Mouse (Mus musculus) lung, embryonic 15.5 days (tissue): ENCODE measurements at regions not wholly inside any gene's neighbourhood (a gene's known extent, or its start where the extent isn't known, plus 50 kb on each side); places are given as distances from the start of the nearest gene placed in this dataset.
A peak's percentile ranks its signal among the peaks of the same experiment; 100 is the strongest.

Source experiments
- ATAC-seq: fragments of 200-750 bp; cut with Nextera tagmentation; 2 replicates; pipeline ENCODE4 v1.8.0; 2017; ENCODE audit warnings: moderate number of reproducible peaks, borderline replicate concordance; ENCODE audit not compliant: low FRiP score, low TSS enrichment; ENCODE audit errors: extremely low read depth
- H3K27ac ChIP-seq: fragments of 300-500 bp; sonication (generic); 2 replicates; pipeline ENCODE4 v1.5.1; 2015; ENCODE audit warnings: moderate library complexity, mild to moderate bottlenecking, inconsistent platforms
- H3K27me3 ChIP-seq: fragments of 300-500 bp; sonication (generic); 2 replicates; pipeline ENCODE4 v1.6.1; 2015; ENCODE audit warnings: inconsistent platforms
- H3K36me3 ChIP-seq: fragments of 300-500 bp; sonication (generic); 2 replicates; pipeline ENCODE4 v1.6.1; 2015; ENCODE audit warnings: inconsistent platforms
- H3K4me1 ChIP-seq: fragments of 300-500 bp; sonication (generic); 2 replicates; pipeline ENCODE4 v1.6.1; 2015; ENCODE audit warnings: inconsistent platforms
- H3K4me2 ChIP-seq: fragments of 300-500 bp; sonication (generic); 2 replicates; pipeline ENCODE4 v1.6.1; 2015; ENCODE audit warnings: inconsistent platforms, mild to moderate bottlenecking, moderate library complexity
- H3K4me3 ChIP-seq: fragments of 300-500 bp; sonication (generic); 2 replicates; pipeline ENCODE4 v1.5.1; 2015; ENCODE audit warnings: mild to moderate bottlenecking, inconsistent platforms
- H3K9ac ChIP-seq: fragments of 300-500 bp; sonication (generic); 2 replicates; pipeline ENCODE4 v1.6.1; 2015; ENCODE audit warnings: inconsistent platforms
- H3K9me3 ChIP-seq: fragments of 300-500 bp; sonication (generic); 2 replicates; pipeline ENCODE4 v1.6.1; 2016; ENCODE audit warnings: inconsistent platforms
- WGBS: fragments of 180-500 bp; shearing (Covaris S2); methylation state at CpG from one replicate; pipeline ENCODE4 v1.1.7; 2015; 5-methylcytosine and 5-hydroxymethylcytosine counted together

DNA sequence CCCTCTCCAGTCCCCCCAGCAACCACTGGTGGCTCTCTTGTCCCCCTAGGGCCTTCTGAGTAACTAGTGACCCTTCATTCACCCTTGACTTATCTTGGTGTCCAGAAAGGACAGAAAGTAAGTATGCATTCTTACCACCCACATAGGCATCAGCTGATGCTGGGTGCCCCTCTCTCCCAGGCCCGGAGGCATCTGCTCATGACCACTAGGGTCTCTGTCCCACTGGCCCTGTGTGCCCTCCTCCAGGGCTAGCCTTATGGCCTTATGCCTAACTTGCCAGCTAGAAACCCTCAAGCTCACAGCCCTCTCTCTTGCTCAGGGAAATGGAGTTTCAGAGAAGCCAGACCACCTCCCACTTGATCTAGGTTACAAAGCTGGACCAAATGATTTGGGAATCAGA is 89.2 kb upstream of the Unc5b start:
- H3K4me3 ChIP-seq: no peak overlapping the region
- H3K27ac ChIP-seq: no peak overlapping the region
- no peak for ATAC-seq
- no peak overlapping the region for H3K4me2 ChIP-seq
- H3K27me3 ChIP-seq: no peaks in the 10 kb centered on the region
- H3K4me1 ChIP-seq: no peaks in the 10 kb centered on the region
- WGBS: 75% methylated on average over 1 of the region's 1 CpGs
- no peaks in the 10 kb centered on the region for H3K36me3 ChIP-seq
- H3K9ac ChIP-seq: no peak overlapping the region
- H3K9me3 ChIP-seq: no peaks in the 10 kb centered on the region

GRCm38 (mm10) chr10:60918020-60918419 is 86.6 kb upstream of the Unc5b start:
- no peaks in the 10 kb centered on the region for H3K9me3 ChIP-seq
- H3K4me2 ChIP-seq: no peak overlapping the region
- H3K36me3 ChIP-seq: no peaks in the 10 kb centered on the region
- H3K9ac ChIP-seq: no peak overlapping the region
- WGBS: 32% methylated on average over 8 of the region's 8 CpGs
- H3K27ac ChIP-seq: no peak overlapping the region
- no peaks in the 10 kb centered on the region for H3K4me1 ChIP-seq
- no peak overlapping the region for H3K4me3 ChIP-seq
- H3K27me3 ChIP-seq: no peaks in the 10 kb centered on the region
- no peak for ATAC-seq

DNA sequence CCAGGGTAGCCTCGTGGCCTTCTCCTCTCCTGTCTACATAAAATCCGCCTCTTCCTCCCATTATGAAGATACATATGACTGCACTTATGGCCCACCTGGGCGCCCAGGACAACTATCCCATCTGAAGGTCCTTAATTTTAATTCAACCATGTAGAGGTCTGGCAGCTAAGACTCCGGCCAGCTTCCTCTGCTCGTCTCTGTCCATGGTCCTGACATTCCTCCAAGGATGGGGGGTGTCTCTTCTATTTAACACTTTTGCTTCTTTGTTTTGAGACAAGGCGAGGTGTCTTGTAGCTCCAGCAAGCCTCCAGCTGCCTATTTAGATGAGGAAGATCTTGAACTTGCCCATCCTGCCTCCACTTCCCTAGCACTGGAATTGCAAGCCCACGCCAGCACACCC is 83.0 kb upstream of the Unc5b start:
- Histone ChIP-seq H3K4me2 (no peak overlapping the region), H3K27ac (no peak overlapping the region), H3K27me3 (no peaks in the 10 kb centered on the region), H3K9me3 (no peaks in the 10 kb centered on the region), H3K4me3 (no peak overlapping the region), H3K4me1 (no peaks in the 10 kb centered on the region), H3K36me3 (no peaks in the 10 kb centered on the region), H3K9ac (no peak overlapping the region)
- 18% methylated on average over 7 of the region's 7 CpGs for WGBS
- no peak for ATAC-seq

- Histone ChIP-seq H3K4me2 (no peak overlapping the region), H3K27me3 (no peaks in the 10 kb centered on the region), H3K4me3 (no peak overlapping the region), H3K27ac (no peak overlapping the region), H3K36me3 (no peaks in the 10 kb centered on the region), H3K9me3 (no peaks in the 10 kb centered on the region), H3K4me1 (no peaks in the 10 kb centered on the region), H3K9ac (no peak overlapping the region)
- ATAC-seq: no peak
- 77% methylated on average over 11 of the region's 11 CpGs for WGBS
These were observed 82.1 kb upstream of the Unc5b start for GRCm38 (mm10) chr10:60913456-60913900.

DNA sequence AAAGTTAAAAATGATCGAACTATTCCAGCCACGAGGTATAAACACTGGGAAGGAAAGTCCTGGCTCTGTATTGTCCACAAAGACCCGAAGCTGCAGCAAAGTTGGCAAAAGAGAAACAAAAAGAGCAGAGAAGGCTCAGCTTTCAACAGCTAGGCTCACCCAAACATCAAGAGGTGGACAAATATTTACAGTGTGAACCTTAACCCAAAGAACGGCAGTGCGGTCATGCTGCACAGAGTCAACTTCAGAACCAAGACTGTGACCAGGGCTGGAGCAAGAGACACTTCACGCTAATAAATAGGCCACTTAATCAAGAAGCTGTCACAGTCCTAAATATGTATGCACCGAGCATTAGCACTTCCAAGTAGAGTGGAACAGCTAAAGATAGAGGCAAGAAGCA is 73.0 kb upstream of the Unc5b start:
- Histone ChIP-seq H3K4me2 (no peak overlapping the region), H3K27ac (no peak overlapping the region), H3K4me3 (no peak overlapping the region), H3K36me3 (no peaks in the 10 kb centered on the region), H3K9me3 (no peaks in the 10 kb centered on the region), H3K4me1 (no peaks in the 10 kb centered on the region), H3K9ac (no peak overlapping the region), H3K27me3 (no peaks in the 10 kb centered on the region)
- no peak for ATAC-seq
- 36% methylated on average over 7 of the region's 7 CpGs for WGBS

DNA sequence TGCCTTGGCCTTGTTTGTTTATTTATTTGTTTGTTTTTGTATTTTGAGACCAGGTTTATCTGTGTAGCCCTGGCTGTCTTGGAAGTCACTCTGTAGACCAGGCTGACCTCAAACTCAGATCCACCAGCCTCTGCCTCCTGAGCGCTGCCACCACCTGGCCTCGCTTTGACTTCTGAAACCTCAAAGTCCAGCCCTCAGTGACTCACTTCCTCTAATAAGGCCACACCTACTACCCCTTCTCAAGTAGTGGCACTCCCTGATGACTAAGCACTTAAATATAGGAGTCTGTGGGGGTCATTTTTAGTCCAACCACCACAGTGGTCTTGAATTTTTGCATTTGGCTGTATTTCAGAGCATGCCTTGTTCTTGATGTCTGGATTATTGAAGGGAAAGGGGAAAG is 69.6 kb upstream of the Unc5b start:
- WGBS: 75% methylated on average over 2 of the region's 2 CpGs
- ATAC-seq: no peak
- H3K4me3 ChIP-seq: no peak overlapping the region
- no peak overlapping the region for H3K4me2 ChIP-seq
- H3K27me3 ChIP-seq: no peaks in the 10 kb centered on the region
- H3K9me3 ChIP-seq: no peaks in the 10 kb centered on the region
- no peaks in the 10 kb centered on the region for H3K36me3 ChIP-seq
- no peaks in the 10 kb centered on the region for H3K4me1 ChIP-seq
- no peak overlapping the region for H3K27ac ChIP-seq
- H3K9ac ChIP-seq: no peak overlapping the region

DNA sequence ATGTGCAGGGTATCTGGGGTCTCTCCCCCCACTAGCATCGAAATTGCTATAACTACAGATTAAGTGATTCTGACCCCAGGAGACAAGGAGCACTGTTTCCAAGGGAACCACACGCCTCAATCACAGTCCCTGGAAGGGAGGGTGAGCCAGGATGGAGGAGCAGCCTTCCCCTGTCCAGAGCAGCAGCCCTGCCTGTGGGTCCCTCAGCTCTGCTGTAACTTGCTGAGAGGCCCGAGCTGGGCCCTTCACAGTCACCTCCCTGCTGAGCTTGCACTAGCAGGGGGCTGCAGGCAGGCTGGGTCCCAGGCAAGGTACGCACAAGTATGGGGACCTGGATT is 62.4 kb upstream of the Unc5b start:
- no peak overlapping the region for H3K4me2 ChIP-seq
- no peaks in the 10 kb centered on the region for H3K27me3 ChIP-seq
- 36% methylated on average over 4 of the region's 4 CpGs for WGBS
- no peaks in the 10 kb centered on the region for H3K9me3 ChIP-seq
- no peak for ATAC-seq
- peaks cover 24% of the 10 kb centered on the region for H3K4me1 ChIP-seq
- no peaks in the 10 kb centered on the region for H3K36me3 ChIP-seq
- H3K4me3 ChIP-seq: no peak overlapping the region
- no peak overlapping the region for H3K27ac ChIP-seq
- no peak overlapping the region for H3K9ac ChIP-seq

- H3K27me3 ChIP-seq: no peaks in the 10 kb centered on the region
- no peak overlapping the region for H3K27ac ChIP-seq
- WGBS: 50% methylated on average over 22 of the region's 22 CpGs
- no peak; the same call in 1 of the 2 replicates for ATAC-seq
- no peak overlapping the region for H3K9ac ChIP-seq
- no peaks in the 10 kb centered on the region for H3K36me3 ChIP-seq
- H3K4me1 ChIP-seq: peaks cover 25% of the 10 kb centered on the region
- no peak overlapping the region for H3K4me3 ChIP-seq
- H3K9me3 ChIP-seq: no peaks in the 10 kb centered on the region
- no peak overlapping the region for H3K4me2 ChIP-seq
These were observed 61.9 kb upstream of the Unc5b start for GRCm38 (mm10) chr10:60893130-60893809.

DNA sequence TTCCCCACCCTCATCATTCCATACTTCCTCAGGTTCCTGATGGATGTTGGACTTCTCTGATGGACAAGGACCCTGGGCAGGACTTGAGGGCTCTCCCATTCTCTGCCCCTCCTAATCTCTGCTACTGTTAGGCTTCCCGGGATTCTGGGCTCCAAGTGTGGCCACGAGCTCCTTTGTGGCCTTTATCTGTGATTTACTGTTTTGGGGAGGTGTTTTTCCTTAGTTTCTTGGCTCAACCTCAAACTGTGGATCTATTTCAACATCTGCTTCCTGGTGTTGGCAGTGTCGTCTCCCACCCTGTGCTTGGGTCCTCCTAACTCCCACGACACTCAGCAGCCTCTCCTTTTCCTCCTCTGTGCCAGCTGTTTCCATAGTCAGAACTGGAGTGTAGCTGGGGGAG is 61.3 kb upstream of the Unc5b start:
- ATAC-seq: peak; percentile 52
- no peak overlapping the region for H3K9ac ChIP-seq
- no peak overlapping the region for H3K4me2 ChIP-seq
- no peaks in the 10 kb centered on the region for H3K27me3 ChIP-seq
- no peaks in the 10 kb centered on the region for H3K9me3 ChIP-seq
- 17% methylated on average over 4 of the region's 4 CpGs for WGBS
- H3K27ac ChIP-seq: no peak overlapping the region
- no peaks in the 10 kb centered on the region for H3K36me3 ChIP-seq
- H3K4me3 ChIP-seq: no peak overlapping the region
- H3K4me1 ChIP-seq: peaks cover 25% of the 10 kb centered on the region

- no peak overlapping the region for H3K4me3 ChIP-seq
- no peaks in the 10 kb centered on the region for H3K9me3 ChIP-seq
- H3K4me1 ChIP-seq: peaks cover 25% of the 10 kb centered on the region
- no peaks in the 10 kb centered on the region for H3K36me3 ChIP-seq
- no peaks in the 10 kb centered on the region for H3K27me3 ChIP-seq
- no peak overlapping the region for H3K4me2 ChIP-seq
- no peak overlapping the region for H3K9ac ChIP-seq
- H3K27ac ChIP-seq: no peak overlapping the region
- WGBS: 65% methylated on average over 13 of the region's 13 CpGs
- no peak for ATAC-seq
These were observed 60.2 kb upstream of the Unc5b start for GRCm38 (mm10) chr10:60891476-60892170.

DNA sequence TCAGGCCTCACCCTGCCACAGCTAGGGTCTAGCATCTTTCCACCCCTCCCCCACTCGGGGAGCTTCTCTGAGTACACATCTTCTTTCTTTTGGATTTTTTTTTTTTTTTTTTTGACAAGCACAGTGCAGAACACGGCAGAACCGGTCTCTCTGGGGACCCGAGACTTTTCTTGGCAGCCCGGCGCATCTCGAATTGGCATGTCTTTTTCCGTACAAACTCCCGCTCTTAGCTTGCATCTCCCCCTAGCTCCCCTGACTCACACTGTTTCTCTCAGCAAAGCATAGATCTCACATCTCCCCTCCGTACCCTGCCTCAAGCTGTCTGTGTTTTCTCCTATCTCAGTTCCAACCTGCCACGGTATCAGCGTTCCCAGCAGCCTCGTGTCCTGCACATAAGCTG is 58.4 kb upstream of the Unc5b start:
- 73% methylated on average over 13 of the region's 13 CpGs for WGBS
- Histone ChIP-seq H3K9ac (no peak overlapping the region), H3K9me3 (no peaks in the 10 kb centered on the region), H3K4me1 (peaks cover 25% of the 10 kb centered on the region), H3K4me2 (no peak overlapping the region), H3K27ac (no peak overlapping the region), H3K27me3 (no peaks in the 10 kb centered on the region), H3K36me3 (no peaks in the 10 kb centered on the region), H3K4me3 (no peak overlapping the region)
- ATAC-seq: no peak

DNA sequence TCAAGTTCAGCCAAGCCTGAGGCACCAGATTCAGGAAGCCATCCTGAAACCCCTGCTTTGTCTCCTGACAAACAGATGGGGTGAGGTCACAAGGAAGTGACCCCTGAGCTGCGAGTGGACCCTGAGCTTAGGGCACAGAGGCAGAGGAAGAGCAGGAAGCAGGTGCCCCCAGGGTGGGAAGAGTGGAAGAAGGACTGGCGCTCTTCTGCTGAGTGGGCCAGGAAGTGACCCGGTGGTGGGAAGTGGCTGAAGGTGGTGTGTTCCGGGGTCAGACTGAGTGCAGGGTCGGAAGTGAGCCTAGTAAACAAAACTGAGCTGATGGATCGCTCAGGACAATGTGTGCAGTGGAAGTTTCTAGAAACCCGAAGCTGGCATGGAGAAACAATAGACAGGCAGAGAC is 57.2 kb upstream of the Unc5b start:
- H3K36me3 ChIP-seq: no peaks in the 10 kb centered on the region
- ATAC-seq: 0 out of 2 replicates have a peak, but pooled peaks have one; percentile 27
- 33% methylated on average over 7 of the region's 7 CpGs for WGBS
- no peak overlapping the region for H3K4me3 ChIP-seq
- no peaks in the 10 kb centered on the region for H3K27me3 ChIP-seq
- peak overlapping the region; percentile 20; the same call in 1 of the 2 replicates for H3K27ac ChIP-seq
- peaks cover 25% of the 10 kb centered on the region for H3K4me1 ChIP-seq
- H3K4me2 ChIP-seq: no peak overlapping the region
- H3K9ac ChIP-seq: no peak overlapping the region
- no peaks in the 10 kb centered on the region for H3K9me3 ChIP-seq
